Mouse (Mus musculus) heart, adult 9 months (tissue): ENCODE measurements around the gene Ttll9.

Experiments
- DNase-seq, 2 experiments: peaks; one replicate each; pipeline ENCODE4 v3.0.0; 2022; ENCODE audit warnings: low spot score in 2 of 2

The Ttll9 gene

GRCm38 (mm10) chr2:152962091-152962793 is at the start of gene Ttll9:
Gene Ttll9 (plus strand): TSS chr2:152962485.
- peak; percentile 77 to 79 for DNase-seq

- no peak for DNase-seq
Measured at GRCm38 (mm10) chr2:152913471-152913870, 48.8 kb upstream of the Ttll9 start.

DNA sequence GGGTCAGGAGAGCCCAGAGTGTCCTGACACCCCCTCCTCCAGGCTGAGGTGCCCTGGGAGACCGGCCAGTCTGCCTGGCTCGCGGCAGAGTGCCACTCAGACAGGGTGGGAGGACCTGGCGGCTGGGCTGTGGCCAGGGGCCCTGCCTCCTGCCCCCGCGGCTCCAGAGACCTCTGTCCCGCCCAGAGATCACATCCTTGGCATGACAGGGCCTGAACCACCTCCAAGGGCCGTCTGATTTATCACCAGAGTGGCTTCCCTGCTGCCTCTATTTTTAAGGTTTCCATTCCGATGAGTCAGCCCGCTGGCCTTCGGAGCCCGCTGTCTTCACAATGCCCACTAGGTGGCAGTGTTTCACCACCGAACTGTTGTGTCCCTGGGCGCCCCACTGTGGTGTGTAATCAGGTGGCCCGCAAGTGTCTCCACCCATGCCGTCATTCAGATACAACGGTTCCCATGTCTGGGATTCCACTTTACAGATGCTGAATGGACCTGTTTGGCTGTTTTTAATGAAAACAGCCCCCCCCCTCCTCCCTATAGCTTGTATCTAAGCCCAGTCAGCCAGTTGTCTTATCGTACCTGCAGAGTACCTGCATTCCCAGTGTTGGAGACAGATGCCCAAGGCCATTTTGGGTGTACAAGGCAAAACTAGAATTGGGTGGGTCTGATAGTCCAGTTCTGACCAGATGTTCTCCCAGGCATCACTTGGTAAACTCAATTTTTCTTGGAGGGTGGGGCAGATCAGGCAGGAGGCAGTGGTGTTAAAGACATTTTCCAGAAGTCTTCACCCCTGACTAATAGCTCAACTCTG is 47.8 kb upstream of the Ttll9 start:
- peak; percentile 80 to 90 for DNase-seq

GRCm38 (mm10) chr2:152915453-152915852 is 46.8 kb upstream of the Ttll9 start:
- no peak for DNase-seq

GRCm38 (mm10) chr2:152916111-152916510 is 46.2 kb upstream of the Ttll9 start:
- DNase-seq, result no peak

DNA sequence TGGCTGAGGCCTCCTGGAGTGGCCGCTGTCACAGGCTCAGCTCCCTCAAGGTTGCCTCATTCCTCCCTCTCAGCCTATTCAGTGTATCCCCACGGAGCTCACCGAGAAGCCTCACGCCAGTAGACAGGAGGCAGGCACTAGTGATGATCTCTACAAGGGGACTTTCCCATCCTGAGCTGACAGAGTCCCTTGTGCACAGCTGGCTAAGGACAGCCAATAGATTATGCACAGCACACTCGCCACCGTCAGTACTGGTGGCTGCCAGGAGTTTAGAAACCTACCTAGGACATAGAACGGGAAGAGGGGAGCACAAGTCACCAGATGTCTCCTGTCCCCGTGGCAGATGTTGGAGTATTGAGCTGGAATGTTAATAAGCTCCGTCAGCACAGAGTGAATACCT is 44.6 kb upstream of the Ttll9 start:
- DNase-seq, result no peak

DNA sequence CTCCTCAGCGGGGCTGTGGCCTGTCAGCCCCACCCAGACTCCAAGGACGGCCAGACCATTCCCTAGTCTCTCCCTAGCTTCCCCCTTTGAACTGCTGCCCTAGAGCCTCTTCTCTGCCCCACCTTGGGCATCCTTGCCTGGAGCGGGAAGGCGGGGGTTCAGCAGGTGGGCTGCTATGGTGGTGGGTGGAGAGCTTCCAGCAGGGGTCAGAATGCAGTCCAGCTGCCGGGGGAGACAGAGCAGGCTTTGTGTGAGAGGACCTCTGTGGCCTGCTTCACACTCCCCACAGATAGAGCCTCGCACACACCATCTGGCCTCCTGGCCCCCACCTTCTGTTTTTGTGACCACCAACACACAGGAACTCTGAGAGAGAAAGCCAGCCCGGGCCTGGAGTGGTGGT is 39.9 kb upstream of the Ttll9 start:
- DNase-seq, result no peak

DNA sequence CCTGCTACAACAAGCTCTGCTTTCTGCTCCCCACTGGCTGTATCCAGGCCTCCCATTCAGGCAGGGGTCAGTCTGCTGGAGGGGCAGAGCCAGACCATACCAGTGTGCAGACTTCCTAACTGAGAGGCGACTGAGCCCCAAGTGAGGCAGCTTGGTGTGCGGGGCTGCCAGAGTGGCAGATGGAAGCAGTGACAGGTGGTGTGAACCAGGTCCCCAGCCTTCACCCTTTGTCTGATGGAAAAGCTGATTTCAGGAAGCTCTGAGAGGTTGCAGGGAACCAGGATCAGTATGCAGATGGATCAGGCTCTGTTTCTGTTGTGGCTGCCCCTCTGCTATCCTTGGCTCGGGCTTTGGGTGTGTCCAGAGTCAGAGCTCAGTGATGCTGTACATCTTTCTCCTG is 38.7 kb upstream of the Ttll9 start:
- no peak for DNase-seq

- DNase-seq, result no peak
Measured at GRCm38 (mm10) chr2:152924128-152924527, 38.2 kb upstream of the Ttll9 start.

GRCm38 (mm10) chr2:152924543-152924942 is 37.7 kb upstream of the Ttll9 start:
- no peak for DNase-seq

- DNase-seq, result peak; percentile 90 to 91
Measured at GRCm38 (mm10) chr2:152925189-152925872, 37.0 kb upstream of the Ttll9 start.

DNA sequence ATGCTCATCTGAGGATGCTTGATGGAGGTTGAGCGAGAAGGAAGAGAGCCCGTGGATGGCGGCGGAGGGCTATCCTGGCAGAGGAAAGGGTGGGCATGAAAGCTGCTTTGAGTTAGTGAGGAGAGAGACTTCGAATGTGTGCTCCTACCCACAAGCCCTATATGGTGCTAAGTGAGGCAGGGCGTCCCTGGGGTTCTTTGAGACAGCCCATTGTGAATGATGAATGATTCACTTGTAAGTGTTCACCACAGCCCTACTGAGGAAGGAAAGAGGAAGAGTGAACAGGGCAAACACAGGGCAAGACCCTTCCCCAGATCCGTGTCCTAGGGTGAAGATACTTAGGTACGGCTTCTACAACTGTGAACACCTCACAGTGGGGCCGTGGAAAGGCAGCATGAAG is 35.4 kb upstream of the Ttll9 start:
- DNase-seq, result no peak

DNA sequence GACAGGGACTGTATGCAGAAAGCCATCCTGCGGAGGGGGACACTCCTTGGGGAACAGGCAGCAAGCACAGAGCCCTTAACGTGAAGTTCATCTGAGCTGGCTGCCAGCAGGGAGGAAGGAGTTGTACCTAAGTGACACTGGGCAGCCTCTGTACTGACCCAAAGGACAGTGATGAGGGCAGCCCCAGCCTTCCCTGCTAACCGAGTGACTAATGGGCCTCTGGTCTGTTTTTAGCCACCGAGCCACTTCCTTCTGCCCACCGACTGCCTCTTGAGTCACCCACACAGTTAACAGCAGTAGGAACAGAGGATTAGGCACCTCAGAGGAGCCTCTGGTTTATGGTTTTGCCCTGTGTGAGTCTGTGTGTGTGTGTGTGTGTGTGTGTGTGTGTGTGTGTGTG is 34.9 kb upstream of the Ttll9 start:
- no peak for DNase-seq

- no peak for DNase-seq
Measured at GRCm38 (mm10) chr2:152928219-152928987, 33.9 kb upstream of the Ttll9 start.

DNA sequence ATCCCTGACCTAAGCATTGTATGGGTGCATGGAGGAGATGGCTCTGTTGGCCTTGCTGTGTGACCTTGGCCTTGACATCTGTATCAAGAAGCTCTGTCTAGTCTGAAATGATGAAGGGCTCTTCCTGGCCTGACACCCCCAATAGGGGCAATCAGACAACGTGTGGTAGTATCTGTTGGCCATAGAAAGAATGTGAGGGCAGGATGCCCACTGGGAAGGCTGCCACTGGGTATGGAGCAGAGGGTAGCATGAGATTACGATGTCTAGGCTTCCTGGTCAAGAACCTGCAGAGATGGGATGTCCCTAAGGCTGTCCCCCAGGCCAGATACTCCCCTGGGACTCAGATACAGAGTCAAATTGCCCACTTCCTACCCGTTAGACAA is 33.3 kb upstream of the Ttll9 start:
- no peak for DNase-seq

DNA sequence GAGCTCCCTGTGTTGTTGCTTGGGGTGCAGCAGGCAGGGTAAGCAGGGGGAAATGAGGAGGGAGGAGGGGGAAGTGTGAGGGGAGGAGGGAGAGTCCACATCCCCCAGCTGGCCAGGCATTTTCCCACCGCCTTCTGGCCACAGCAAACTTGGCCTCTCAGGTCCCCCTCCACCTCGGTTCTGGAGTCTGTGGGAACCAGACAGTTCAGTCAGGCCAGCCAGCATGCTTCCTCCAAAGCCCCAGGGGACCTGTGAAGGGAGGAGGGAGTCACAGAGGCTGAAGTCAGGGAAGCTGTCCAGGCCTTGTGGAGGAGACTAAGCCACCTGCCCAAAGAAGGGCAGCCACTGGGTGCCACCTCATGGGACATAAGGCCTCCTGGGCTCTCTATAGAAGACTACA is 32.0 kb upstream of the Ttll9 start:
- peak; percentile 74 to 86 for DNase-seq

DNA sequence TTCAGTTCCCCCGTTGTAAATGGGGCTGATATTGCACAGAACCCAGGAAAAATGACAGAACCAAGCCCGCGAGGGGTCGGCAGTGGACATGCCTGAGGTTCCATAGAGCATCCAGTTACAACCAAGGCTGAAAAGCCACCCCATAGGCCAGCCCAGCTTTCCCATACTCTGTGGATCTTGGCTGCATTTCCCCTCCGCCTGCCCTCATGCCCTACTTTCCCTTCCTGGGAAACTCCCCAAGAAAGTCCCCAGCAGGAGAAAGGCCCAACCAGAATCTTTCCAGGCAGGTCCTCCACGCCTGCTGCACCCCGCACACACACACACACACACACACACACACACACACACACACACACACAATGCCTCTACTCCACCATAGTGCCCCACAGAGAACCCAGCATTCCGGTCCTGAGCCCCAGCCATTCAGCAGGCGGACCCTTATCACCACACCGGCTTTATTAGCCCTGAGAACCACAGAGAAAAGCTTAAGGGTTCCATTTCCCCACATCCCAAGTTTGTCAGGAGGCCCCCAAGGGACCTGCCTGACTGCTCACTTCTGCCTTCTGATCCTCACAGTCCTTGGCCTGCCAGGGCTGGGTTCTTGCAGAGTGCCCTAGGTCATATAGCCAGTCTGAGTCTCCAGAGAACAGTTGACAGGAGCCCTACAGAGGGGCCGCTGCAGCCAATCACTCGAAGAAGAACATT is 30.7 kb upstream of the Ttll9 start:
- no peak for DNase-seq

DNA sequence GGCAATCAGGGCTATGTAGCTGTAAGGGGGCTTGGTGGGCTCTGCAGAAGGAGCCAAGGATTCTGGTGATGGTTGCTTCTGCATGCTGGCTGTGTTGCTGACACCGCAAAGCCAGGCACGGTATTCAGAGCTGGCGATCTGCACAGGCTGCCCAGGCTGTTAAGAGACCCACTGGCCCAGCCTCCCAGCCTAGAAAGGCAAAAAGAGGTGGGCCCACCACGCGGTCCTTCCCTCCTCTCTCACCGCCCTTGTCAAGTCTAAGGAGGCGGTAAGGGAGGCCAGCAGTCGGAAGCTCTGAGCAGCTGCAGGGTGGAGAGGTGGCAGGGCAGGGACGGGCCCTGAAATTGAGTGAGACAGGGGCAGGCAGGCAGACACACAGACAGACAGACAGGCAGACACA is 29.2 kb upstream of the Ttll9 start, which contains the start of gene Foxs1:
Gene Foxs1, minus strand, starts transcription at position 161 of the 400 bp plus-strand sequence.
- peak; percentile 67 to 72 for DNase-seq

DNA sequence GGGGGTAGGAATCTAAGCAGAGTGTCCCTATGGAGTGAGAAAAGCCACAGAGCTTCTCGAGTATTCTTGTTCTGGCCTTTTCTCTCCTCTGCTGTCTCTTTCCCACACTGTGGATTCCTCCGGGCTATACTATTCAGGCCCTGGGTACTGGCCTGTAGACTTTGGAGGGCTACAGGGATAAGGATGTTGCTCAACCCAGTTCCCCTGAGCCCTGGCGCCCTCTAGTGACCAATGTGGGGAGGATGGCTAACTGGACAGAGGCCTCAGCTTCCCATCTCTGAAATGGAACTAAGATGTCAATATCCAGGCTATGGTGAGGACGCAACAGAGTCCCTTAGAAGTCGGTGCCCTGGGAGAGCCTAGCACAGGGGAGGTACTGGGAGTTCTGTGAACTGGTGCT is 28.7 kb upstream of the Ttll9 start:
- DNase-seq, result peak in 1 of 2 experiments; percentile 68

- DNase-seq, result no peak
Measured at GRCm38 (mm10) chr2:152939846-152940245, 22.4 kb upstream of the Ttll9 start.

- no peak for DNase-seq
Measured at GRCm38 (mm10) chr2:152941106-152941505, 21.2 kb upstream of the Ttll9 start.
